Mouse (Mus musculus): ENCODE results near the gene Asb15.

The Asb15 gene

GRCm38 (mm10) chr6:24528064-24528243 is at the start of gene Asb15:
Gene Asb15, plus strand, starts transcription at chr6:24528144.
- in situ Hi-C loops (cut with MseI, MboI): loop anchor here in 1 of 2 experiments (5.0 kb wide), 1 partner anchor 99 kb away; no protein-coding TSS in a partner anchor

- in situ Hi-C loops (cut with MseI, MboI): no loop called here
Measured at GRCm38 (mm10) chr6:24486530-24486929, 41.4 kb upstream of the Asb15 start.

GRCm38 (mm10) chr6:24490341-24490740 is 37.6 kb upstream of the Asb15 start:
- in situ Hi-C loops (cut with MseI, MboI): no loop called here

GRCm38 (mm10) chr6:24504141-24504540 is 23.8 kb upstream of the Asb15 start:
- in situ Hi-C loops (cut with MseI, MboI): no loop called here

GRCm38 (mm10) chr6:24514552-24515284 is 13.2 kb upstream of the Asb15 start, which contains the start of gene Iqub:
Gene Iqub, minus strand, starts transcription at chr6:24515067.
- in situ Hi-C loops (cut with MseI, MboI): no loop called here

- in situ Hi-C loops (cut with MseI, MboI): no loop called here
Measured at GRCm38 (mm10) chr6:24516197-24516596, 11.7 kb upstream of the Asb15 start.

- in situ Hi-C loops (cut with MseI, MboI): loop anchor here in 1 of 2 experiments (5.0 kb wide), 1 partner anchor 102 kb away; no protein-coding TSS in a partner anchor
Measured at GRCm38 (mm10) chr6:24525705-24526104, 2.2 kb upstream of the Asb15 start.

GRCm38 (mm10) chr6:24527155-24528063 is 535 bp upstream of the Asb15 start, which contains the start of gene Ndufa5:
Gene Ndufa5, minus strand, starts transcription at chr6:24528013.
- in situ Hi-C loops (cut with MseI, MboI): loop anchor here in 1 of 2 experiments (5.0 kb wide), 1 partner anchor 100 kb away; no protein-coding TSS in a partner anchor

- in situ Hi-C loops (cut with MseI, MboI): loop anchor here in 1 of 2 experiments (5.0 kb wide), 1 partner anchor 97 kb away; no protein-coding TSS in a partner anchor
Measured at GRCm38 (mm10) chr6:24530166-24530565, 2.2 kb downstream of the Asb15 start.

- in situ Hi-C loops (cut with MseI, MboI): loop anchor here in 1 of 2 experiments (5.0 kb wide), 1 partner anchor 96 kb away; no protein-coding TSS in a partner anchor
Measured at GRCm38 (mm10) chr6:24530711-24531420, 2.9 kb downstream of the Asb15 start.

GRCm38 (mm10) chr6:24532804-24533203 is 4.9 kb downstream of the Asb15 start:
- in situ Hi-C loops (cut with MseI, MboI): loop anchor here in 1 of 2 experiments (5.0 kb wide), 1 partner anchor 94 kb away; no protein-coding TSS in a partner anchor

GRCm38 (mm10) chr6:24538435-24538834 is 10.5 kb downstream of the Asb15 start:
- in situ Hi-C loops (cut with MseI, MboI): no loop called here

- in situ Hi-C loops (cut with MseI, MboI): no loop called here
Measured at GRCm38 (mm10) chr6:24540106-24540505, 12.2 kb downstream of the Asb15 start.

- in situ Hi-C loops (cut with MseI, MboI): no loop called here
Measured at GRCm38 (mm10) chr6:24542393-24542792, 14.4 kb downstream of the Asb15 start.

GRCm38 (mm10) chr6:24543119-24543591 is 15.2 kb downstream of the Asb15 start:
- in situ Hi-C loops (cut with MseI, MboI): no loop called here

- in situ Hi-C loops (cut with MseI, MboI): no loop called here
Measured at GRCm38 (mm10) chr6:24546716-24547420, 18.9 kb downstream of the Asb15 start.

- in situ Hi-C loops (cut with MseI, MboI): no loop called here
Measured at GRCm38 (mm10) chr6:24549801-24550200, 21.9 kb downstream of the Asb15 start.

GRCm38 (mm10) chr6:24552046-24552445 is 24.1 kb downstream of the Asb15 start:
- in situ Hi-C loops (cut with MseI, MboI): no loop called here

GRCm38 (mm10) chr6:24554427-24555086 is 26.6 kb downstream of the Asb15 start:
- in situ Hi-C loops (cut with MseI, MboI): no loop called here

- in situ Hi-C loops (cut with MseI, MboI): no loop called here
Measured at GRCm38 (mm10) chr6:24555488-24555887, 27.5 kb downstream of the Asb15 start.

All from mouse trophoblast stem cell (cell line).